Mouse (Mus musculus): ENCODE measurements around the gene Rdh8.

DNA sequence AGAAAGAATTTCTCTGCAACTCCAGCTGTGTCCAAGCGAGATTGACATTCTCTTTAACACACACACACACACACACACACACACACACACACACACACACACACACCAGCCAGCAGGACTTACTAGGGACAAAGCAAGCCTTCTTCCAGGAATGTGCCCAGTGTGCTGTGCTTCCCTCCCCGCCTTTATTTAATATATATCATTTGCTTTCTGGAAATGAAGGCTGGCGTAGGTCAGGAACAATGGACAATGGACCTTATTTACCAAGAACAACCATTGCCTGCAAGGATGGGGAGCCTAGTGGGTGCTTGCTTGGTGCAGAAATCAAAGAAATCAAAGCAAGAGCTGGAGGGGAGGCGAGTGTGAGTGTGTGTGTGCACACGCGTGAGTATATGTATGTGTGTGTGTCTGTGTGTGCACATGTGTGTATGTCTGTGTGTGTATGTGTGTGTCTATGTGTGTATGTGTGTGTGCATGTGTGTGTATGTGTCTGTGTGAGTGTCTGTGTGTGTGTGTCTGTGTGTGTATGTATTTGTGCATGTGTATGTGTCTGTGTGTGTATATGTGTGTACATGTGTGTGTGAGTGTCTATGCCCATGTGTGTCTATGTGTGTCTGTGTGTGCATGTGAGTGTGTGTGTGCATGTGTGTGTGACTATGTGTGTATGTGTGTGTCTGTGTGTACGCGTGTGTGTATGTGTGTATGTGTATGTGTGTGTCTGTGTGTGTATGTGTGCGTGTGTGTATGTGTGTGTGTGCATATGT lies 19.1 kb downstream of the Rdh8 start:
- TF ChIP-seq CTCF (IDR thresholded peaks at IDR 0.05; ENCODE audit: low read depth) (no peak), EP300 (optimal IDR thresholded peaks at IDR 0.05) (no peak)

Measured in stomach, postnatal 0 days (tissue).